Mouse (Mus musculus) gastrocnemius, adult 18-20 months (tissue): ENCODE measurements at regions not wholly inside any gene's neighbourhood (a gene's known extent, or its start where the extent isn't known, plus 50 kb on each side); places are given as distances from the start of the nearest gene placed in this dataset.

Experiments used
- DNase-seq: peaks from one replicate; pipeline ENCODE4 v3.0.0; 2021; ENCODE audit warnings: low spot score

DNA sequence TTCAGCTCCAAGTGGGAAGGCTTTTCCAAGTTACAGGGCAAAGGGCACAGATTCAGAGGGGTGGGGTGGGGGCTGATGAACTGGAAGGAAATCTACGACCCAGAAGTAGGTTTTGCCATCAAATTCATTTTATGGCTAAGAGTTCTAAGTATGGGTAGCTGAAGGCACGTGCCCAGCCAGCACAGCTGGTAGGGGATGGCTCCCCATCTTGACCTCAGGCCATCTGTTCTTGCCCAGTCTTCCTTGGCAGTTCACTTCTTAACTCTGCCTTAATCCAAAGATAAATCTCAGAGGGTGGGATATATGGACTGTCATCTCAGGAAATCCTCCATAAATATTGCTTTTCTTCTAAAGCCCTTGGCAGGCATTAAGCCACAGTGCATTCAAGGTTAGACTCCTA, 238.3 kb downstream of the H2al1j start:
- no peak for DNase-seq

DNA sequence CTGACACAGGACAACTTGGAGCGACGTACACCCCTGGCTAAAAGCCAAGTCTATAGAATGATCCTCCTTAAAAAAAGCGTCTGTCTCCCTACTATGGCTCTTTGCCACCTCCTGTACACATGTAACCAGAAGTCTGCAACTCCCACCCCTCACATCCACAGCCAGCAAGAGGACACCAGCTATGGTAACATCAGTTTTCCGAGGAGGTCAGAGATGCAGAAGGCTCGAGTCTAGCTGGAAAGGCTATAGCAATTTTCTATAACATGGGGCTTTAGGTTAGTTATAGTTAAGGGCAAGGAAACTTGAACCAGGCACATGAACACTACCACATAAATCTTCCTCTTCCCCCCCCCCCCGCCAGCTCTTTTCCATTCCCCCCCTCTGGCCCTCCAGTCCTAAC, 240.2 kb downstream of the H2al1j start:
- DNase-seq: no peak

- no peak for DNase-seq
These were observed 240.6 kb downstream of the H2al1j start for GRCm38 (mm10) chrX:11568262-11568661.

DNA sequence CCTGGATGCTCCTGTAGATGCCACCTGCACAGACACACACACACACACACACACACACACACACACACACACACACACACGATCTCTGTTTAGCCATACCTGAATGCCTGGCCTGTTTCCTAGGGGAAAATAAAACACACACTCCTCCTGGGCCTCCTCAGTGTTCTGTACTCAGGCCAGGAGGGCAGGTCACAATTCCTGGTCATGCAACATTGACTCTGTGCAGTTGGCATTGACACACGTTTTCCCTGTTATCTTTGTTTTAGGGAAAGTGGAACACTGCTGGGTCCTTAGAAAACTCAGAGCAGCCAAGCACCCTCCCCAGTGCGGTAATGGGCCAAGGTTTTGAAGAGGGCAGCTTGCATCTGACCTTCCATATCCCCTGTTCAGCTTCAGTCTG, 246.7 kb downstream of the H2al1j start:
- no peak for DNase-seq

GRCm38 (mm10) chrX:11575571-11575970, 247.9 kb downstream of the H2al1j start:
- DNase-seq: no peak

DNA sequence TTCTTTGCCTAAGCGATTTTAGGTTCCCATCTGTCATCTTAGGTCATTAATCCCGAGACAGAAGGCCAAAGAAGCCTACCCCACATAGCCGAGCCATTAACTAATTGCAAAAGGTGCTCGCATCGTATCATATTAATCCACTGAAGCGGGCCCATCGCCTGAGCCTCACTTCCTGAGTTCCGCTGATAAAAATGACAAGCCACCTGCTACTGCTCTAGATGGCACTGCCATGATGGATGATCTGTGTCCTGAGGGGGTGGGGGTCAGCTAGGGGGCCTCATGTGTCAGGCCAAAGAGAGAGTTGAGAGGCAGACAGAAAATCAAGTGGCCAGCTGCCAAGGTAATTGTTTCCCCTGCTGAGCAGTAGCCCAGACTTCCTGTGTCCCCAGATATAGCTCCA, 248.7 kb downstream of the H2al1j start:
- DNase-seq: no peak

- no peak for DNase-seq
These were observed 249.7 kb downstream of the H2al1j start for GRCm38 (mm10) chrX:11577294-11577693.

- no peak for DNase-seq
These were observed 257.7 kb downstream of the H2al1j start for GRCm38 (mm10) chrX:11585353-11585752.

DNA sequence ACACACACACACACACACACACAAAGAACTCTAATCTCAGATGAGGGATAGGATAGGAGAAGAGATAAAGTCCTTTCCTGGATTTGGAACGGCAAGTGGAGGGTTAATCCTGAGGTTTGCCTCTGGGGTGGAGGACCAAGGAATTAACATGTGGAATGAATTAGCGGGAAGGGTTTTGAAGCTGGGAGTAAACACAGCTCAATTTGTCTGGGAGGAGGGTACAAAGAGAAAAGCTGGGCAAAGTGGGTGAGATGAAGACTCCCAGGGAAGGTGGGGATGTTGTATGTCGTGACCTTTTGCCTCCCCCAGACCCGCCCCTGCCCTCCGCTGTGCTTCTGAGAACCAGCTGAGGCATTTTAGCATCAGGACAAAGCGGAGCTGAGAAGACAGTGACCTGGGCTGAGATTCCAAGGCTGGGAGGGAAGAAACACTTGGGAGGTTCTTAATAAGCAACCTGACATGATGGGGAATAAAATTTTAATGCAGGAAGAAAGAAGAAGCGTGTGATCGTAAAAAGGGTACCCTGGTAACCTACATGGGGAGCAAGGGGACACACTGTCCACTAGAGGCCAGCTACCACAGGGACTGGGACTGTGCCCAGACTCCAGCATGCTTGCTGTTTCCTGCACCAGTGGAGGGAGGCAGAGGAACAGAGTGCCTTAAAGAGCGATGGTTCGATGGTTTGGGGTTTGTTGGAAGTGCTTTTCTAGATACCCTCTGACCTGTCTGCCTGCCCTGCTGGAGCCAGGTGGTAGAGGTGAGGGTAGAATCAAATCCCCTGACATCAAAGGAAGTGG, 264.0 kb downstream of the H2al1j start:
- no peak for DNase-seq

DNA sequence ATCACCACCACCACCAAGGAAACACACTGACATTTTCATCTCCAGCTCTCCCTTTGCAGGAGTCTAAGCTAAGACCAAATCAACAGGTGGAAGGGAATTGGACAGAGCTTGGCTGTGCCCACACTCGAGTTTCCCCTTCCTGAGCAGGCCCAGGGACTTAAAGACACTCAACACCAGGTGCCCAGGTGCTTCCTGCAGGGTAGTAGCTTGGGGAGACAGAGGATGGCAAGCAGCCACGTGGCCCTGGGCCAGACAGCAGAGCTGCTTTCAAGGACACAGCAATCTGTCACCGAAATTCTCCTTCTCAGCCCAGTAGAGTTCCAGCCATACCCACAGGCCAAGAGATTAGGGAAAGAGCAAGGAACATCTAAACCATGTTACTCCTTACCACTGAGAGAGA, 266.9 kb downstream of the H2al1j start:
- no peak for DNase-seq

GRCm38 (mm10) chrX:11597548-11597947, 269.9 kb downstream of the H2al1j start:
- no peak for DNase-seq

DNA sequence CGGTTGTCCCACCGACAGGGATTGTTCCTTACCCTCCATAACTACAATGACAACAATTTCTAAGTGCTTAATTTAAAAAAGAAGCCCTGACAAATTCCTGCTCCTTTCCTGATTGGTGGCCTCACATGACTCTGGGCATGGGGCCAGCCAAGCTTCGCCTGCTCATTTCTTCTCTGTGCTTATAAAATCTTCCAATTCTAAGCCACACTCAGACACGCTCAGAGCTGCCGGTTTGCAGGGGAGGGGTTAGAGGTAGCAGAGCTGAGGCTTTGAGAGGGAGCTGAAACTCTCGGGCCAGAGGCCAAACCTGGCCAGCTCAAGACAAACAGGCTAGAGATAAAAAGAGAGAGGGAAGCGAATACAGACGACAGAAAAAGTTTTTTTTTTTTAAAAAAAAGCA, 286.6 kb downstream of the H2al1j start:
- DNase-seq: no peak

DNA sequence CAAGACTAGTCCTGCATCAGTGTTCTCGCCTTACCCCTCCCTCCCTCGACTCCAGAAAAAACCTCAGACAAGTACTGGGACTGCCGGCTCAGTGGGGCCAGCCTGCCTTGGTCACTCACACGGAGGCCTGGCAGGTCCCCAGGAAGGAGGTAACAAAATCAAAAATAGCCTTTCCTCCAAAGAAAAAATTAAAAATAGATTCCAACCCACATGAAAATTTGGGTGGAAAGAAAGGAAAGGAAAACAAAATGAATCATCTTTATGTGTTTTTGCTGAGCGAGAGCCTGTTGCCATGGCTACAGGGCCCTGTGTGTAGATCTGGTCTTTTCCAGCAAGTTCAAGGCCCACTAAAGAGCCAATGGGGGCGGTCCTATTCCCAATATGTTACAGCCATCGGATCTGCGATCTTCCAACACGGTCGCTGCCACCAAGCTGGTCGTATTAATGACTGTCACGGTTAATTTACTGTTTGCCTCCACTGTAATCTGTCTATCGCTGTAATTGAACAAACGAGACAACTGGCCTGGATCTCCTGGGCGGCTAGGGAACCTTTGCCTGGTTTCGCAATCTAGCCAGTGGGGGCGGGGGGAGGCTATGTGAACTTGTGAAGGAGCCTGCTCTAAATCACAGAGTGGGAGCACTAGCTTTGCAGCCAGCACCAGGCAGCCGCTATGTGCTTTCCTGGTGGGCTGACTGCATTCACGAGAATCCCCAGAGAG, 293.6 kb downstream of the H2al1j start:
- DNase-seq: peak; percentile 67

DNA sequence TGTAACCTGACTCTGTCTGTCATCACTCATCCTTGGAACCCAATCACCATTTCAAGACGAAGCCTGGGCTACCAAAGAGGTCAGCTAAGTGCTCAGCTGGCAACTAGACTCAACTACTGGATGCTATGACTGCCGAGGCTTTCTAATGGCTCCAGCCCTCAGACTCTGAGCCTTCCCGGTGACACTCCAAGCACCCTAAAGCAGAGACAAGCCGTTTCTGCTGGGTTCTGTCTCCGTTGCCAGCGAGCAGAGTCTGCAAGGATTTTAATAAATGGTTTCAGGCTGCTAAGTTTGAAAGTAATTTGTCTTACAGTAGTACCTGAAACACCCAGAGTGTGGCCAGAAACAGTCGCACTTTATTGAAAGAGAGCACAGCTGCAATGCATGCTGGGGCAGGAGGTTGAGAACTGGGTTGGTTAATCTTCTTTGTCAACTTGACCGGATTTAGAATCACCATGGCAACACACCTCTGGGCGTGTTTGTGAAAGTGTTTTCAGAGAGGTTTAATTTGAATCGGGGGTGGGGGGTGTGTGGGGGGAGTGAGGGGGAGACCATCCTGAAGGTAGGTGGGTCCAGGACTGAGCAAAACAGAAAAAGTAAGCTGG, 298.8 kb downstream of the H2al1j start:
- DNase-seq: no peak

- no peak for DNase-seq
These were observed 301.7 kb downstream of the H2al1j start for GRCm38 (mm10) chrX:11629362-11629761.

- DNase-seq: peak; percentile 57
These were observed 302.3 kb downstream of the H2al1j start for GRCm38 (mm10) chrX:11629906-11630305.

- DNase-seq: no peak
These were observed 303.7 kb downstream of the H2al1j start for GRCm38 (mm10) chrX:11631186-11631913.

GRCm38 (mm10) chrX:11632011-11632410, 304.4 kb downstream of the H2al1j start:
- no peak for DNase-seq

GRCm38 (mm10) chrX:11633823-11634222, 306.2 kb downstream of the H2al1j start:
- DNase-seq: peak; percentile 11

DNA sequence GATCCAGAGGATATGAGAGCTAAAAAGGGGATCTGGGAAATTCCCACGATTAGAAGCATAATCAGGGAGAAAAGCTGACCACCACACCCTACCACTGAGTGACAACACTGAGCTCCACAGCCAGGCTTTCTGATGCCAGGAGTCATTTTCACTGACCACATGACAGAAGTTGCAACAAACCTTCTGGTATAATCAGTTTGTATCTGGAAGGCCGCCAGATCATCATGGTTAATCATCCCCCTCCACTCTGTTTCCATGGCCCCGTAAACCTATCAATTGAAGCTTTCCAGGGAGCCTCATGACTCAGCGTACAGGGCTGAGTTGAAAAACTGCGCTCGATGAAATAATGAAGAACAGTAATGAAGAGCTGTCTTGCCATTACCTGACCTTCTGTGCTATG, 316.9 kb downstream of the H2al1j start:
- no peak for DNase-seq

GRCm38 (mm10) chrX:11646681-11647526, 319.3 kb downstream of the H2al1j start:
- no peak for DNase-seq
